Mouse (Mus musculus) urinary bladder, postnatal 36 days (tissue): Measurements from ENCODE around the gene Zfhx3.

ENCODE experiments used
- DNase-seq, 2 experiments: peaks; one replicate each; pipeline ENCODE4 v3.0.0; 2022; ENCODE audit warnings: low spot score in 2 of 2, mixed read lengths in 1 of 2

Zfhx3 gene

DNA sequence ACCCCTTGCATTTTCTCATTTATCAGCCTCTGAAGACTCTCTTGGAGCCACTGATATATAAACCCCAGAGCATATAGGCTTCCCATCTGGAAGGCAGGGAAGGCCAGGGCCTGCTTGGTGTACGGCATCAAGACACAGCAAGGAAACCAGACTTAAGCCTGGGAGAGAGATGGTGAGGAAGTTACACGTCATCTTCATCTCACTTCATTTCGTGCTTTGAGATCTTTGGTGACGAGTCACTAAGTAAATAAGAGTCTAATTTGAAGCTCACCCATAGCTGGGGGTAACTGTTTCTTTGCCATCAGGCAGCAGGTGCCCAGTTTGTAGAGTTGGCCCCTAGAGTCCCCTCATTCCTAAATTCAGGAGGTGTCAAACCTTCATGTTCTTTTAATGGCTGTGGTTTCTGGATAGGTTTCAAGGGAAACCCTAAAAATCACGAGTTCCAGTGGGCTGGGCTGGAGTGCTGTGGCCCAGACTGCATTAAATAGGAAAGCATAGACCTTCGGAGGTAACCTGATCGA lies 773.9 kb downstream of the Zfhx3 start:
- no peak for DNase-seq

DNA sequence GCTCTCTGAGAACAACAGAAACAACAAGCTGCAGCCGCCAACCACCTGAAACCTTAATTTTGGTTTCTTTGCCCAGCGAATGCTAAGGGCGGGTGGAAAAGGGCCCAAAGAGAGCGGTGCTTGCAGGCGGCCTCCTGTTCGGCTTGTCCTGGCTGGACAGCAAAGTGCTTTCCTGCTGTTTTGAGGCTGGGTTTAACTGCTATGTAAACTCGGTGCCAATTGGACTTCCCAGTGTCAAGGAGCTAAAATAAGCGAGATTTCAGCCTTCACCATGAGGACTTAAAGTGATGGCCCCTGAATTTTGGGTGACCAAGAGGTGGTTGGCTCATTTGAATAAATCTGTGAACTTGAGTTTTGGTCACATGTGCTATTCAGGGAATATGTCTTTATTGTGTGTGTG lies 775.1 kb downstream of the Zfhx3 start:
- no peak for DNase-seq

DNA sequence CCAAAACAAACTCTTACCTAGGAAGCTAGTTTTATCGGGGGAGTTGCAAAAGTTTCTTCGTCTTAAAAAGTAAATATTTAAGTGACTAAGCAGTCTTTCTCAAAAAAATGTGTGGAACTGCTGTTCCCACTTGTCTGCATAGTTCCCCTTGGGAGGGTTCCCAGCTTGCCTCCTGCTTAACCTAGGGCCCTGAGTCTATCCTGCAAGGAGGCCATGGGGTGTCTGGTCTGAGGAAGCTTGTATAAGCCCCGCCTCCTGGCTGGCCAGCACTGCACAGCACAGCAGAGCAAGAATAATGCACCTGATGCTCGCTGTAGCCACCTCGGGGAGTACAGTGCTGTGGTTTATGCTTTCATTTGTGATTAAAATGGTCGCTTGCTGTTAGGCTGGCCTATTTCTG lies 775.6 kb downstream of the Zfhx3 start:
- DNase-seq, result peak in 1 of 2 experiments; percentile 44

DNA sequence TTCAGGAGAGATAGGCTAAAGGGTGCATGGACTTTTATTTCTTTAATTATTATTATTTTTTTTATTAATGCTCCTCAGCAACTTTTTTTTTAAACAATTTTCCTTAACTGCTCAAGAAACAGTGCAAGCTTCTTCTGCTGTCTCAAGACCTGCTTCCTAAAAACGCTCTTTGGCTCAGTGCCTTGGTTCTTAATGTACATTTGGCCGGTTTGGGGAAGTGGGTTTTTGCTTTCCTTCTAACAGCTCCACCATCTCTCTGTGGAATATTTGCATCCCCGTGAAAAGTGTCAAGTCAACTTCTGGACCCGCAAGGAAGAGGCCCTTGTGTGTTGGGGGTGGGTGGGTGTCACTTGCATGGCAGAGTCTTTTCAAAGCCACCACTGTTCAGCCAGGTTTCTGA lies 778.4 kb downstream of the Zfhx3 start:
- DNase-seq, result no peak

DNA sequence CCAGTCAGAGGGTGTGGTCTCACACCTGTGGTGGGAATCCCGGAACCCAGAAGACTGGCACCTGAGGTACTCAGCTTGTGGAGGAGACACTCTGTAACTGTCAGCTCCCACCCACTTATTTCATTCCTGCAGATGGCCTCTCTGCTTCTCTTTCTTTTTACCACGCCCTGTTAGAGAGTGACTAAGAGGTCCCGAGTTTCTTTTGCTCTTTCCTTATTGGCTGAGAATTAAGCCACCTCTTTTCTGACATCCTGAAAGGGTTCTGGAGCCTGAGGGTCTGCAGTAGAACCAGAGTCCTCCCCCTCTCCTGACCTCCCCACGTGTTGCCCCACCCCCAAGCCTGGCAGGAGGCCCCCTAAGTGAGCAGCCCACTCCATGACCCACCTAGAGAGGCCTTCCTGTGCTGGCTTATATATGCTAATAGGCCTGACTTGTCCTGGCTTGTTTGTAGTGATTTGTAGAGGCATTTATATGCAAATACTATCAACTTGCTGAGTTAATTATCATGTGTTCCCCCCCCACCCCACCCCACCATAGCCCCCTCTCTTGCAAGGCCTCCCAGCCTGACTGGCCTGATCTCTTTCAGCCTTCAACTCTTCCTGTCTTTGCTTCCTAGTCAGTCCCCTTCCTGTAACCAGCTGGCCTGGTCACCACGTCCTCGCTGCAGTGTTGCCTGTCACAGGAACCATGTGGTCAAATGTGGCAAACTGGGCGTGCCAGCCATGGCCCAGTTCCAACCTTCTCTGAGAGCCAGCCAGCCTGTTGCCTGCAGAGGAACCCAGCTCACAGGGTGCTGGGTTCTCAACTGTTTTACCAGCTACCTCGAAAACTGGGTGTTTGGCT lies 780.4 kb downstream of the Zfhx3 start:
- DNase-seq, result peak; percentile 71 to 88

DNA sequence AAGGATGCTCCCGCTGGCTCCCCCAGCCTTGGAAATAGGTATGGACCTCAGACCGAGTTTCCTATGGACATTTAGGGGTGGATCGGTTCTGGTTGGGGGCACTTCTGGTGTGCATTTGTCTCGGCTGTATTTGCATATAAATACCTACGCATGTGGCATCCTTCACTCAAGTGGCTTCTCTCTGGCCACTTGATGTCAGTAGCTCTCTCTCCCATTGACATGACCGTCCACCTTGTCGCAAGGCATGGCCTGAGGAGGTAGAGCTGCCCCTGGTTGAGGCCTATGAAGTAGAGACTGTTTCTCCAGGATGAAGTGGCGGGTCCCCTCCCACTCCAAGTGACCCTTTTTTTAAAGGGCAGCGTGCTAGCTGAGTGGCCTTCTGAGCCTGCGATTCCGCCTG lies 781.2 kb downstream of the Zfhx3 start:
- DNase-seq, result no peak

DNA sequence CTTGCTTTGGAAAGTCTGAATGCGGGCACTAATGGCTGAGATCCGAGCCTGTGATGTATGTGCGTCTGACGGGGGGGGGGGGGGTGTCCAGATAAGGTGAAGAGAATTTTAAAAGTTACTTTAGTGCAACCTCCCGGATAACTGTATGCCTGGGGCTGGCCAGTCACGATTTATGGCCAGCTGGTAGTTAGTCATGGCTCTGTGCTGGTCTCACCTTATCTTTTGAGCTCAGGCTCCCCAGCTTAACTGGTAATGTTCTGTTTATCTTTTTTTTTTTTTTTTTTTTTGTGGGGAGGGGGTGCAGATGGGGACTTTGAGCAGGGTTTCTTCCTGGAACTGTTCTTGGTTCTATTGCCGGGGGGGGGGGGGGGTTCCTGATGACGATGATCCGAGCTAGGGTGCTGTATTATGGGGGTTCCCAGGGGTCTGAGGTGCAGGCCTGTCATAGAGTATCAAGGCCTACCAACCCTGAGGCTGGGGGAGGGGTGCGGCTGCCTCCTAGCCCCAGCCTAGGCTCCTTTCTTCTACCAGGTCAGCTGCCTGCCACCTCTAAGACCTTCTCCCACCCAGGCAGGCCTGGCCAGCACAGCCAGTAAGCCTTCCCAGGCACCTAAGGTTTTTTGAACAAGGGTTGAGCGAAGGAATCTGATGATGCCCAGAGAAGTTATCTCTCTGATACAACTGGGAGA lies 782.5 kb downstream of the Zfhx3 start:
- DNase-seq, result no peak

DNA sequence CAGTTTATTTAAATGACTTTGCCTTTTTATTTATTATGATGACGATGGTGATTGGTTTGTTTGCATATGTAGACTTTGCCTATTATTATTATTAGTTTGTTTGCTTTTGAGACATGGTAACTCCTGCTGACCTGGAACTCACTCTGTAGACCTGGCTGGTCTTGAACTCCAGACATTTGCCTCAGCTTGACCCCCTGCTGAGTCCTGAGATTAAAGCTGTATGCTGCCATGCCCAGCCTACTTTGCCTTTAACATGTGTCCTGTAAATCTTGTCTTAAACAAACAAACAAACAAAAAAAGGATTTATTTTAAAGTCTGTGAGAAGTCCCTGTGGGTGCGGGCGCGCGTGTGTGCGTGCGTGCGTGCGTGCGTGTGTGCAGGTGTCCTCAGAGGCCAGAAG lies 783.2 kb downstream of the Zfhx3 start:
- no peak for DNase-seq

DNA sequence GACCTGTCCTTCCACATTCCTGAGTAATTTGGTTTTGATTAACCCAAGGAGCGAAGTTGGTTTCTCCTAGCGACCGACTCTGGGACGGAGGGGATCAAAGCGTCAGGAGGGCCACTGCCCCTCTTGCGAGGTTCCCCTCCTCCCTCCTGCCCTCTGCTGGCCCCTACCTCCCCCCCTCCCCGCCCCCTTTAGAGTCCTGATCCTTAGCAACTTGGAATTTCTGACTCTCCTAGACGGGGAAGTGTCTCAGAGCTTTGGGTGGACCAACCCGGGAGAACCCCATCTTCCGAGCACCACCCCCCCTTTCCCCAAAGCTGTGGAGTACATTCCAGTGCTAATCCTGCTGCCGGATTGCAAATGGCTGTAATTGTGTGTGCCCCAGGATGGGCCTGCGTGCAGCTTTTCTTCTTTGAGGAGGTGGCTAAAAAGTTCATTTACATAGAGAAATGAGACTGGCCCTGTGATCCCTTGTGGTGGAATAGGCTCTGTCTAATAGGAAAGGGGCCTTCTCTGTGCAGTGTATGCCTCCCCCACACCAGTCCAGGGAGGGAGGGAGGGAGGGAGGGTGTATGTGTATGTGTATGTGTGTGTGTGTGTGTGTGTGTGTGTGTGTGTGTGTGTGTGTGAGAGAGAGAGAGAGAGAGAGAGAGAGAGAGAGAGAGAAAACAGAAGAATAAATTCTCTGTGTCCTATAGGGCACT lies 784.2 kb downstream of the Zfhx3 start:
- no peak for DNase-seq

DNA sequence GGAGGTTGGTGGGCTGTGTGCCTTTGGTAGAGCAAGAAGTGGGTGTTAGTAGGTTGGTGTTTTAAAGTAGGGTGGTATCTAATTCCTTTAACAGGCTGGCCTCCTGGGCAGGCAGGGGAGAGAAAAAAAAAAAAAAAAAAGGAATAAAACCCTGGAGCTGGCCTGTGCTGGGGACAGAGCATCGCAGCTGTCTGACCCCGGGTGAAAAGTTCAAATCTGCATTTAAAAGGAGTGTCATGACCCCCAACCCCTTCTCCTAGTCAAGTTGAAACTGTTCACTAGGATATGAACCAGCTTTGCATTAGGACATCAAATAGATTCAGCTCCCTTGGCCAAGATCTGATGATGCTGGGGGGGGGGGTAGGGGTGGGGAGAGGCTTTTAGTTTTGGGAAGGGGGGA lies 786.7 kb downstream of the Zfhx3 start:
- no peak for DNase-seq

DNA sequence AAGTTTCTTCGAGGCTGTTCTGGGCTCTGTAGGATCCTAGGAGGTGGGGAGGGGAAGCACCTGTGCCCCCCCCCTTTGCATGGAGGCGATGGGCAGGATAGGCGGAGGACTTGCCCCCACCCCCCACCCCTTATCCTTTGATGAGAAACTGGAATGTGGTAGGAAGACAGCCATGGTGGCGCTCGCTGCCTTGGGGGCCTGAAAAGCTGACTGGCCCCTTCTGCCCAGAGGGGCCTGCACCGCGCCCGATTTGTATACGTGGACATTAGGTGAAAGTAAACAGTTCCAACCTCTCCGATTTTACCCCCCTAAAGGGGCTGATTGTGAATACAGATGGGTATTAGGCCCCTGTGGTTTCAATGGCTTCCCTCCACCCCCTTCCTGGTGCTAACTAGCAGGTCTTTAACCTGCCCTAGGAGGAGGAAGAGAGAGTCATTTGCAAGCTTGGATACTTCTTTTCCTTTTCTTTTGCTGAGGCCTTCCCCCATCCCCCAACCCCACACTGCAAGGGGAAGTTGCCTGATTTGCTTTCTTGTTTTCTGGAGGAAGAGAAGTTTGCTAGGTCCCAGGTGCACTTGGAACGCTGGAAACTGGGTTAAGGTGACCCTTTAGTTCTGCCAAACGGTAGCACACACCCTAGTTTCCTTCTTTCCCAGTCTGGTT lies 787.4 kb downstream of the Zfhx3 start:
- DNase-seq, result no peak

DNA sequence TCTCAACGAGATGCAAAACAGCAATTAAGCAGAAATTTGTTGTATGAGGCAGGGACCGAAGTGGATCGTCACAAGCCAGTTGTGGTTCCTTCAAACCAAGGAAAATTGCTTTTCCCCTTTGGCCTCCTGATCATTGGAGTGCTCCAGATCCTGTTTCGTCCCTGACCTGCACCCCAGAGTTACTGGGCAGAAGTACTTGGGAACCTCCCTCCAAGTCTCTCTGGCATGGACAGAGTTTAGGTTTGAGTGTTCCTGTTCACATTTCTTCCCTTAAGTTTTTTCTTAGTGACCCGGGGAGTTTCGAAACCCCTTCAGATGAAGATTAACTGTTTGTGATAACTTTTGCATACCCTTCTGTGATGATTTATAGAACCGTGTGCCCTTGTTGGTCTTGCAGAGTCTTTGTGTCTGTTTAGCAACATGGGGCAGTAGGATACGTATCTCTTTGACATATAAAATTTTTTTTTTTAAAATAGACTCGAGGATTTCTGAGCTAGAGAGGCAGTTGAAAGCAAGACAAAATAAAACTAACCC lies 788.5 kb downstream of the Zfhx3 start:
- DNase-seq, result no peak

DNA sequence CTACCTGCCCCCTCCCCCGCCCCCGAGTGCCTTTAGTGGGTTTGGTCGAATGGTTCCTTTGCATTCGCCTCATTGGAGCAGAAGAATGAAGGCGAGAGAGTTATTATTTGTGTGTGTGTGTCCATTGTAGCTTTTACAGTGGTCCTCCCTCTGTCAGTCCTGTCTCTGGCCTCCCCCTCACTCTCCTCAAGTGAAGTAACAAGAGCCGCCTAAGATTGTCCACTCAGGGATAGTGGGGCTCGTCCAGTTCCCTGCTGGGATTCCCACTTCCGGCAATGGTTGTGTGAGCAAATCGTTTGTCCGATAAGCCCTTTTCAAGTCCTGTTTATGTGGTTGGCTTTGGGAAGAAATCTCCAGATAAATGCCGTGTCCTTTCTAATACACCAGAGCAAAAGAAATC lies 790.1 kb downstream of the Zfhx3 start:
- no peak for DNase-seq

DNA sequence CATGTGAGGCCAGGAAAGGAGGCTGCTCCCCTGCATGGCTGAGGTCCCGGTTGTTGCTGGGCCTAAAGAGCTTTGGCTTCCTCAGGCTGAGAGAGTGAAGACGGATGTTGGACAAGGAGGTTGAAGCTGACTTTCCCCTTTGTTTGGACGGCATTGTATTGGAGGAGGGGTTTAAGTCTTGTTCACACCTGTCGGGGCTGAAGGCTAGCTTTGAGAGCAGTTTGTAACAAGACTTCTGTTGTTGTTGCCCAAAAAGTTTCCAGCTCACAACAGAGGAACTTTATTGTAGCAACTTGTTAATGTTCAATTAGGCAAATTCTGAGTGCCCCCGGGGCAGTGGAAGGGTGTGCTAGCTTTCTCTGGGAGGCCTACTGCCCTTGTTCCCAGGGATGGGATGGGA lies 790.9 kb downstream of the Zfhx3 start:
- no peak for DNase-seq

DNA sequence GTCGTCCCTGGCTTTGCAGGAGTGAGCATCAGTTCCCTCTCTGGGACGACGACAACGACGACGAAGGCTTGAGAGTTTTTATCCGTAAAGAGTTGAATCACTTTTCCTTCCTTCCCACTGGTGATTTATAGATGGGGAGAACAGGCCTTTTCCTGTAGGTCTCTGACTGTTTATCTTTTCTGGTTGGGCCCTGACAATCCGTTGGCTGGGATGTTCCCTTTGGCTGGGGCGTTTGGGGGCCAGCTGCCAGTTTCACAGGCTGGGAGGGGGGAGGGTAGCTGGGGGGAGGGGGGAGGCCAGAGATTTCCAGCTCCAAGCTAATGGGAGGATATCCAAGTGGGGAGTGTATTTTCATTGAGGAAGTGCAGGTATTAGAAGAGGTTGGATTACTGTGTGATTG lies 794.0 kb downstream of the Zfhx3 start:
- no peak for DNase-seq

DNA sequence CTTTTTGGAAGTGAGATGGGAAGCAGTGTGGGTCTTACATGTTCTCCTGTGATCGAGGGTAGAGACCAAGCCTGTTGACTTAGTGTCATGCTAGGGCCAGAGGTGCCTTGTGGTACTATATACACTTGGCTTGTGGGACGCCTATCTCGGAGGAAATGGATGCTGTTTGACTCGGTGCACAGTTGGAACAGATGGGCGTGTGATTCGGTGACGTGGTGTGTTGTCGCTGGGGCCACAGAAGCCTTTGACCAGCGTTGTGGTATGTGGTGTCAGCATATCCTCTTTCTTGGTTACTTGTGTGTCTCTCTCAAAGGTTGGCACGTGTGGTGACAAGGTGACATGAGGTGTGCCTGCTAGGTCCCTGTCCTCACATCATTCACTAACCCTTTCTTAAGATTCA lies 795.7 kb downstream of the Zfhx3 start:
- no peak for DNase-seq

DNA sequence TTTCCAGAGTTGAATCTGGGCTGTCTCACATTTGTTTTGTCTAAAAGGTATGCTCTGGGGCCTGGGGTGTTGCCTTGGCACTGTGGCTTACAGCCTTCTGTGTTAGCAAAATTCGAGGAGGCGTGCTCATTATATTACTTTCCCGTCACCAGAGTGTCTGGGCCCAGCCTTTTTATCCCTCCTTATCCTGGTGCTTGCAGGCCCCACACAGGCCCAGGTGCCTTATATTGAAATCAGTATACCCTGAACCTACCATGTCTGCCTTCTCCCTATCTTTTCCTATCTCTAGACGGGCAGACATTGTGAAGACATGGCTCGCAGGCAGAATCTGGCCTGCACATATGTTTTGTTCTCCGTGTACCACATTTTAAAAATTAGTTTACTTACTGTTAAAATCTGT lies 797.1 kb downstream of the Zfhx3 start:
- DNase-seq, result no peak

DNA sequence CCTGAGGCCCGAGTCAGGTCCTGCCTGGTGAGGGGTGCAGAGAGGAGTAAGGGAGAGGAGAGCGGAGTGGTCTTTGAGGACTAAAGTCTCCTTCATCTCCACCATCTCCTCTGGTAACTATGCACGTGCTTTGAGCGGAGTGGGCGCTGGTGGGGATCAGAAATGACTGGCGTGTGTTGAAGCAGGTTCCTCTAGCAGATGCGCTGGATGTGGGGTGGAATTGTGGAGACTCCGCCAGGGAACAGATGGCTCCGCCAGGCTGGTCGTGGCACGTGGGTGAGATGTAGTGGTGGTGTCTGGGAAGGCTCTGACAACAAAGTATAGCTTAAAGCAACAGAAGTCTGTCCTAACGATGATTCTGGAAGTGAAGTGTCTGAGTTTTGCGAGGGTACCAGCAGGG lies 798.0 kb downstream of the Zfhx3 start:
- DNase-seq, result no peak

DNA sequence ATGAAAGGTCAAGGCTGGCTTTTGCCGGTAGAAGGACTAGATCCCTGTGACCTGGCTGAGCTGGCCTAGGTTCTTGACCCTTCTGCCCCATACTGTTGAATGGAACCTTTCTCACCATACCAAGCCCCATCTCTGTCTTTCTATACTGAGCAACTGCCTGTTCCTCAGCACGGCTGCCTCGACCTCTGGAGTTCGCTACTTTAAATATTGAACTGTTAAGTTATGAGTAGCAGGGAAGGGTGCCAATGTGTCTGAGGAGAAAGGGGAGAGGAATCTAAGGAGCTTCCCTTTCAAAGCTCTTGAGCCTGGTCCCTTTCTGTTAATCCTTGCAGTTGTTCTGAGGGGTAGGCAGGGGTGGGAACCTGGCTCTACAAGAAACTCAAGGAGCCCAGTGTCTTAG lies 799.2 kb downstream of the Zfhx3 start:
- DNase-seq, result no peak

DNA sequence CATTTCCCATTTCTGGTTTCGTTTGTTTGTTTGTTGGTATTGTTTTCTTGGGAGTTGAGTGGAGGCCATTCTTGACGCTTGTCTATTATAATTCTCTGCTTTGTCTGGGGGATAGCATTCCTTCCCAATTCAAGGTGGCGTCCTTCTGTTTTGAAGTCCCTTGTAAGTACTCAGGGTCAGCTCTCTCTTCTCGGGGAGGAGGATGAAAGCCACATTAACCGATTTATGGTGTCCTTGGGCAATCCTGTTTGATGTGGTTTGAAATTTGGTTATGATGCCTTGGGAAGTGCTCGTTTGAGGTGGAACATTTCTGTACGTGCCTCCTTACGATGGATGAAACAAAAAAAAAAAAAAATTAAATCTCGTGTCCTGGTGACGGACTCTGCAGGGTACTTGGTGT lies 800.0 kb downstream of the Zfhx3 start:
- DNase-seq, result no peak

DNA sequence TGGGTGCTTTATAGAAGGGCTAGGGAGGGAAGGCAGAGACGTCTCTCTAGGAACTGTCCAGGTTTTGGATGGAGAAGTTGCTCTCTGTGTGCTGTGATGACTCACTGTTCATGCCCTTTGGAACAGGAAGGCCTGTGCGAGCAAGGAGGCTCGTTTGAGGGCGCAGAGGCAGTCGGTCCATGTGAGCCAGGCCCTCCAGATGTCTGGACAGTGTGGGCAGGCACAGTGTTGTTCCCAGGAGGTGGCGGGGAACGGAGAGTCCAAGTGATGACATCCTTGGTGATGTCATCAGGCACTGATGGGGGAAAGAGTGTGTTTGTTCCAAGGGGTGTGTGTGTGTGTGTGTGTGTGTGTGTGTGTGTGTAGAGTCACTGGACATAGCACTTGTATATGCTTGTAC lies 800.8 kb downstream of the Zfhx3 start:
- DNase-seq, result peak in 1 of 2 experiments; percentile 61

DNA sequence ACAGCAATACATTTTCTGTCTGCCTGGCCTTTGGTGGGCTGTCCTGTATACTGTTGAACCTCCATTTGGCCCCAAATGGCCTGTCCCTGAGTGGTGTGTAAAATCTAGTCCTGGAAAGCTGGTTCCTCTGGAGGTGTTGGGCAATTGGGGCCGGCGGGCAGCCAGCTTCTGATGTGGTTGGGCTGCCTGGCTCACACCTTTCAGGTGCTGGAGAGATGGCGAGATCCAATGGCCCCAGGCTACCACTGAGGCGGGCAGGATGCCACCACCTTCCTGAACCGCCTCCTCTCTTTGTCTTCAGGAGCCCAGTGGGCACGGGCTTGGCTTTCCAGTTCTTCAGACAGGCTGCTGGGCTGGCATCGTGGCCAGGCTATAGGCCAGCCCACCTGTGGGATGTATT lies 803.1 kb downstream of the Zfhx3 start:
- no peak for DNase-seq
